Mouse (Mus musculus) neural tube, embryonic 13.5 days (tissue): ENCODE measurements around the gene Nos1ap. TPM values are rescaled to one million over a fixed set of nuclear protein-coding genes. Genes with fewer than 3 reads are reported as not detected.
A peak's percentile ranks its signal among the peaks of the same experiment; 100 is the strongest.

Source experiments
- ATAC-seq: fragments of 200-750 bp; cut with Nextera tagmentation; 2 replicates; pipeline ENCODE4 v1.8.0; 2017; ENCODE audit warnings: low read depth, mild to moderate bottlenecking, moderate TSS enrichment, moderate library complexity
- H3K27ac ChIP-seq: fragments of 300-500 bp; sonication (generic); replicated peaks from 2 replicates; pipeline ENCODE4 v1.5.1; 2015; ENCODE audit warnings: moderate library complexity, mild to moderate bottlenecking, inconsistent platforms
- H3K27me3 ChIP-seq: fragments of 300-500 bp; sonication (generic); 2 replicates; pipeline ENCODE4 v1.6.1; 2015; ENCODE audit warnings: mild to moderate bottlenecking, inconsistent platforms
- H3K36me3 ChIP-seq: fragments of 300-500 bp; sonication (generic); 2 replicates; pipeline ENCODE4 v1.6.1; 2015; ENCODE audit warnings: mild to moderate bottlenecking, inconsistent platforms
- H3K4me1 ChIP-seq: fragments of 300-500 bp; sonication (generic); replicated peaks from 2 replicates; pipeline ENCODE4 v1.6.1; 2015; ENCODE audit warnings: inconsistent platforms
- H3K4me2 ChIP-seq: fragments of 300-500 bp; sonication (generic); 2 replicates; pipeline ENCODE4 v1.6.1; 2015; ENCODE audit warnings: inconsistent platforms, mild to moderate bottlenecking, moderate library complexity
- H3K4me3 ChIP-seq: fragments of 300-500 bp; sonication (generic); 2 replicates; pipeline ENCODE4 v1.5.1; 2015; ENCODE audit warnings: mild to moderate bottlenecking, inconsistent platforms
- H3K9ac ChIP-seq: fragments of 300-500 bp; sonication (generic); 2 replicates; pipeline ENCODE4 v1.6.1; 2015; ENCODE audit warnings: moderate library complexity, mild to moderate bottlenecking, inconsistent platforms
- H3K9me3 ChIP-seq: fragments of 300-500 bp; sonication (generic); 2 replicates; pipeline ENCODE4 v1.6.1; 2016; ENCODE audit warnings: inconsistent platforms
- WGBS: fragments of 180-500 bp; shearing (Covaris S2); methylation state at CpG from one replicate; pipeline ENCODE4 v1.1.7; 2015; 5-methylcytosine and 5-hydroxymethylcytosine counted together
- polyA plus RNA-seq: library from polyadenylated mRNA; unstranded; fragments of >200 nt; fragmentation: Nextera tagmentation; extraction: Ambion mirVana; gene quantifications from 2 replicates; pipeline ENCODE4 v1.2.1, GENCODE M21; 2015

Nos1ap gene
- polyA plus RNA-seq, 1 experiment from 2014 or later: 17.6 TPM

GRCm38 (mm10) chr1:170322046-170322445 lies 267.6 kb downstream of the Nos1ap start:
- no peak overlapping the region for H3K4me2 ChIP-seq
- H3K9ac ChIP-seq: no peak overlapping the region
- no peaks in the 10 kb centered on the region for H3K27me3 ChIP-seq
- H3K36me3 ChIP-seq: peaks cover 20% of the 10 kb centered on the region
- H3K4me1 ChIP-seq: no peaks in the 10 kb centered on the region
- no peak overlapping the region for H3K27ac ChIP-seq
- H3K4me3 ChIP-seq: no peak overlapping the region
- 88% methylated on average over 2 of the region's 2 CpGs for WGBS
- no peak for ATAC-seq
- no peaks in the 10 kb centered on the region for H3K9me3 ChIP-seq

- Histone ChIP-seq H3K4me2 (no peak overlapping the region), H3K9me3 (no peaks in the 10 kb centered on the region), H3K27ac (no peak overlapping the region), H3K27me3 (no peaks in the 10 kb centered on the region), H3K9ac (no peak overlapping the region), H3K4me1 (no peaks in the 10 kb centered on the region), H3K4me3 (no peak overlapping the region), H3K36me3 (no peaks in the 10 kb centered on the region)
- WGBS: 83% methylated on average over 6 of the region's 6 CpGs
- ATAC-seq: no peak
These were observed 278.2 kb downstream of the Nos1ap start for GRCm38 (mm10) chr1:170311431-170311830.

- ATAC-seq: no peak
- H3K27ac ChIP-seq: no peak within 1 kb of the TSS
- H3K9ac ChIP-seq: no peak within 1 kb of the TSS
- no peak within 1 kb of the TSS for H3K4me3 ChIP-seq
- H3K36me3 ChIP-seq: no peaks in the 10 kb centered on the region
- H3K4me2 ChIP-seq: no peak within 1 kb of the TSS
- H3K9me3 ChIP-seq: no peaks in the 10 kb centered on the region
- no peaks in the 10 kb centered on the region for H3K27me3 ChIP-seq
- WGBS: 84% methylated on average over 4 of the region's 4 CpGs
- H3K4me1 ChIP-seq: no peaks in the 10 kb centered on the region
These were observed 281.2 kb downstream of the Nos1ap start, which contains the start of gene Spata46 for GRCm38 (mm10) chr1:170308503-170308902. Gene Spata46, plus strand, starts transcription at chr1:170308803.

- H3K27ac ChIP-seq: no peak within 1 kb of the TSS
- no peak within 1 kb of the TSS for H3K4me3 ChIP-seq
- H3K4me2 ChIP-seq: no peak within 1 kb of the TSS
- 92% methylated on average over 4 of the region's 4 CpGs for WGBS
- H3K4me1 ChIP-seq: no peaks in the 10 kb centered on the region
- no peak for ATAC-seq
- no peaks in the 10 kb centered on the region for H3K27me3 ChIP-seq
- H3K9me3 ChIP-seq: no peaks in the 10 kb centered on the region
- H3K9ac ChIP-seq: no peak within 1 kb of the TSS
- H3K36me3 ChIP-seq: no peaks in the 10 kb centered on the region
These were observed 283.4 kb downstream of the Nos1ap start, which contains the start of gene Gm7694 for GRCm38 (mm10) chr1:170306232-170306631. Gene Gm7694, minus strand, starts transcription at chr1:170306332.

GRCm38 (mm10) chr1:170305002-170305401 lies 284.7 kb downstream of the Nos1ap start:
- Histone ChIP-seq H3K4me3 (no peak overlapping the region), H3K4me1 (no peaks in the 10 kb centered on the region), H3K4me2 (no peak overlapping the region), H3K36me3 (no peaks in the 10 kb centered on the region), H3K9ac (no peak overlapping the region), H3K9me3 (no peaks in the 10 kb centered on the region), H3K27ac (no peak overlapping the region), H3K27me3 (no peaks in the 10 kb centered on the region)
- 92% methylated on average over 10 of the region's 10 CpGs for WGBS
- no peak for ATAC-seq

- H3K9me3 ChIP-seq: no peaks in the 10 kb centered on the region
- H3K27me3 ChIP-seq: no peaks in the 10 kb centered on the region
- H3K27ac ChIP-seq: no peak overlapping the region
- WGBS: 47% methylated on average over 6 of the region's 6 CpGs
- H3K4me3 ChIP-seq: no peak overlapping the region
- ATAC-seq: no peak
- no peaks in the 10 kb centered on the region for H3K36me3 ChIP-seq
- H3K4me1 ChIP-seq: no peaks in the 10 kb centered on the region
- no peak overlapping the region for H3K9ac ChIP-seq
- no peak overlapping the region for H3K4me2 ChIP-seq
These were observed 286.6 kb downstream of the Nos1ap start for GRCm38 (mm10) chr1:170303103-170303502.

GRCm38 (mm10) chr1:170302456-170302855 lies 287.2 kb downstream of the Nos1ap start:
- Histone ChIP-seq H3K4me1 (no peaks in the 10 kb centered on the region), H3K27ac (no peak overlapping the region), H3K9ac (no peak overlapping the region), H3K4me2 (no peak overlapping the region), H3K27me3 (no peaks in the 10 kb centered on the region), H3K4me3 (no peak overlapping the region), H3K9me3 (no peaks in the 10 kb centered on the region), H3K36me3 (no peaks in the 10 kb centered on the region)
- no peak for ATAC-seq
- WGBS: 80% methylated on average over 6 of the region's 6 CpGs

- Histone ChIP-seq H3K4me1 (no peaks in the 10 kb centered on the region), H3K9ac (no peak overlapping the region), H3K4me2 (no peak overlapping the region), H3K36me3 (no peaks in the 10 kb centered on the region), H3K9me3 (no peaks in the 10 kb centered on the region), H3K4me3 (no peak overlapping the region), H3K27me3 (no peaks in the 10 kb centered on the region), H3K27ac (no peak overlapping the region)
- WGBS: 93% methylated on average over 9 of the region's 9 CpGs
- no peak for ATAC-seq
These were observed 288.0 kb downstream of the Nos1ap start for GRCm38 (mm10) chr1:170301686-170302085.

- no peaks in the 10 kb centered on the region for H3K36me3 ChIP-seq
- H3K4me1 ChIP-seq: no peaks in the 10 kb centered on the region
- WGBS: 85% methylated on average over 4 of the region's 4 CpGs
- ATAC-seq: no peak
- H3K4me2 ChIP-seq: no peak overlapping the region
- H3K27me3 ChIP-seq: no peaks in the 10 kb centered on the region
- H3K4me3 ChIP-seq: no peak overlapping the region
- H3K9ac ChIP-seq: no peak overlapping the region
- no peak overlapping the region for H3K27ac ChIP-seq
- H3K9me3 ChIP-seq: no peaks in the 10 kb centered on the region
These were observed 290.2 kb downstream of the Nos1ap start for GRCm38 (mm10) chr1:170299496-170299895.

- Histone ChIP-seq H3K27me3 (no peaks in the 10 kb centered on the region), H3K27ac (0 out of 2 replicates have a peak overlapping the region, but pooled peaks have one; percentile 7), H3K9me3 (no peaks in the 10 kb centered on the region), H3K4me2 (no peak overlapping the region), H3K9ac (no peak overlapping the region), H3K4me3 (no peak overlapping the region), H3K36me3 (no peaks in the 10 kb centered on the region), H3K4me1 (peaks cover 6% of the 10 kb centered on the region)
- WGBS: 64% methylated on average over 15 of the region's 15 CpGs
- ATAC-seq: no peak
These were observed 294.7 kb downstream of the Nos1ap start for GRCm38 (mm10) chr1:170294786-170295570.

- Histone ChIP-seq H3K9me3 (no peaks in the 10 kb centered on the region), H3K27me3 (no peaks in the 10 kb centered on the region), H3K4me3 (no peak overlapping the region), H3K36me3 (no peaks in the 10 kb centered on the region), H3K4me2 (no peak overlapping the region), H3K27ac (no peak overlapping the region), H3K9ac (no peak overlapping the region), H3K4me1 (peaks cover 6% of the 10 kb centered on the region)
- WGBS: 87% methylated on average over 5 of the region's 5 CpGs
- ATAC-seq: 0 out of 2 replicates have a peak, but pooled peaks have one; percentile 43
These were observed 296.4 kb downstream of the Nos1ap start for GRCm38 (mm10) chr1:170293257-170293656.

- ATAC-seq: 0 out of 2 replicates have a peak, but pooled peaks have one; percentile 5
- Histone ChIP-seq H3K36me3 (no peaks in the 10 kb centered on the region), H3K9me3 (no peaks in the 10 kb centered on the region), H3K9ac (no peak overlapping the region), H3K4me1 (peaks cover 6% of the 10 kb centered on the region), H3K4me2 (no peak overlapping the region), H3K4me3 (no peak overlapping the region), H3K27ac (no peak overlapping the region), H3K27me3 (no peaks in the 10 kb centered on the region)
- WGBS: 52% methylated on average over 9 of the region's 9 CpGs
These were observed 297.3 kb downstream of the Nos1ap start for GRCm38 (mm10) chr1:170292239-170292951.
